Mouse (Mus musculus) kidney, adult 8-10 months (tissue): Measurements from ENCODE around the gene Nynrin.
A peak's percentile ranks its signal among the peaks of the same experiment; 100 is the strongest.

Source experiments
- DNase-seq, 2 experiments: peaks; one replicate each; pipeline ENCODE4 v3.0.0; 2022

The Nynrin gene

DNA sequence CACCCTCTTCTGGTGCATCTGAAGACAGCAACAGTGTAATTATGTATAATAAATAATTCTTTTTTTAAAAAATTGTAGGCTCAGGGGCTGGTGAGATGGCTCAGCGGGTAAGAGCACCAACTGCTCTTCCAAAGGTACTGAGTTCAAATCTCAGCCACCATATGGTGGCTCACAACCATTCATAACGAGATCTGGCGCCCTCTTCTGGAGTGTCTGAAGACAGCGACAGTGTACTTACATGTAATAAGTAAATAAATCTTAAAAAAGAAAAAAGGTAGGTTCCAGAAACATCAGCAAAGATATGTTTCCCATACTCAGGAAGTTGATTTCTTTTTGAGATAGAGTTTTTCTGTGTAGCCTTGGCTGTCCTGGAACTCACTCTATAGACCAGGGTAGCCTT lies 11.0 kb upstream of the Nynrin start:
- DNase-seq, result no peak

DNA sequence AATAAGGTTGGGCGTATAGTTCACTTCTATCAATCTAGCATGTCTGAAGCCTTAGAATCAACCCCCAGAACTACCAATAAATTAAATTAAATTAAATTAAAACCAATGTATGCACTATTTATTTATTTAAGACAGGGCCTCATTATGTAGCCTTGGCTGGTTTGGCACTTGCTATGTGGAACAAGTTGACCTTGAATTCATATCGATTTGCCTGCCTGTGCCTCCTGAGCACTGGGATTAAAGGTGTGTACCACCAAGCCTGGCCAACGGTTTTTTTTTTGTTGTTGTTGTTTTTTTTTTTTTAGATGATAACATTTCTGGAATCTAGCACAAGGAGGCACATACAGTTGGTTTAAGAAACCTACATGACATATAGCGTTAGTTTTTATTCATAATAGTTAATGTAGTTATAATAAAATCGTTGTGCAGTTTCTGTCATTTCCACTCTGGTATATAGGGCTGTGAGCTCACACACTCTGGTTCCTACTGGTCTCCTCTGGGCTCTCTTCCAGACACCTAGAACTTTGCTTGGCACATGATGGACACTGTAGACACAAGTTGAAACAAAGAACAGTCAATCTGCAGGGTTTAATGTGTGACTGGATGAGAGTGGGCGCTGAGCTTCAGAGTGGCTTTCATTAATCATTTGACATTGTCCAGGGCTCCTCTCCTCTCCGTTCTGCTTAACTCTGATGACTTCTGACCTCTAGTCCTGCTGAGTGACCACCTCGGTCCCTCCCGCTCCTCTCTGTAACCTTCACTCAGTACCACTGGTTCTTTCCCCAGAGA lies 8.1 kb upstream of the Nynrin start:
- DNase-seq, result peak in 1 of 2 experiments; percentile 32

DNA sequence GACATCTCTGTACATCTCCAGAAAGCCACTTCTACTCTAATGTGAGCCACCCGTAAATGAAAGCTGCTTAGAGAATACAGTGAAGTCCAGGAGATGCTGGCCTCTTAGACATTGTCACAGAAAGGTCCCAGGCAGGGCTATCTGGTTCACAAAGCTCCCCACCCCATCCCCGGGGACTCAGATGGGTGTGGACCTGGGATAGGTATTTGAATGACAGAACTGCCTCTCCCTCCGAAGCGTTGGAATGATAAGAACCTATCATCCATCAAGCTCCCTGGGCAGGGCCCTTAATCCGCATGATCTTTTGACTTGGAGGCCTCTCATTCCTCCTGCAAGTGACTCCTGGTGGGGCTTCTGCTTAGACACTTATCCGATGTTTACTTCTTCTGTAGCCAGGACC lies 2.9 kb upstream of the Nynrin start:
- no peak for DNase-seq

DNA sequence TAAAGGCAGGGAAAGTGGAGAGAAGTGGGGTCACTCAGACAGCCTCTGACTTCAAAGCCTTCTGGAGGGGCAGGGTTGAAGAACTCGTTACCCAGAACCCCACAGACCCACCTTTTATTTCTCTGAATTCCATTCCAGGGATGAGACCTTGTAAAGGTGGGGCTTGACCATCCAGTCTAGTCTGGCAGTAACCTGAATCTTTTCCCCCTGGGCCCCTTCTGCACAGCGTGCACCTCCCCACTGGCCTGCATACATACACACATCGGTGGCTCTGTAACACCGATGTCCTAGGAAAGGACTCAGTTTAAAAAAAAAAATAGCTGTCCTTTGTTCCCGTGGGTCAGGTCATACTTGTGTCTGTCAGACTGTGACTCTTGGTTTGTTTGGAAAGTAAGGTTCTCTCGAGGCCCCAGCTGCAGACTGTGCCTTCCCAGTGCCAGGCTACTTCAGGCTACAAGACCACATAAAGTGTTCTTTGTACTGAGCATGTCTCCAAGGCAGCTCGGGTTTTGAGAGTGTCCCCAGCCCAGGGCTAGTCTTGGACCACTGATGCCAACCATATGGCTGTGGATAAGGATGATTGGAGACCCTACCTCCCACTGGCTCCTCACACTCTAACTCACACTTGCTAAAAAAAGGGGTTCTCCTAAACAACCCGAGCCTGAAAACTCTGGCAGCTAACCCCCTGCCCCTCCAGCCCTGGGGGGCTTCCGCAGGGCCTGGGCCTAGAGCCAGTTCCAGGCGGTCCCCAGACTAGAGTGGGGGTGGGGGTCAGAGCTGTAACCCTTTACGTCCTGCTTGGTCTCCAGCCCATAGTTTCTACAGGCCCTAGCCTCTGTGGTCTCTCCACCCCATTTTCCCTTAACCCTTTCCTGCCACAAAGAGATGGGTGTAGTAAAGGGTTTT lies 911 bp upstream of the Nynrin start:
- DNase-seq, result no peak

DNA sequence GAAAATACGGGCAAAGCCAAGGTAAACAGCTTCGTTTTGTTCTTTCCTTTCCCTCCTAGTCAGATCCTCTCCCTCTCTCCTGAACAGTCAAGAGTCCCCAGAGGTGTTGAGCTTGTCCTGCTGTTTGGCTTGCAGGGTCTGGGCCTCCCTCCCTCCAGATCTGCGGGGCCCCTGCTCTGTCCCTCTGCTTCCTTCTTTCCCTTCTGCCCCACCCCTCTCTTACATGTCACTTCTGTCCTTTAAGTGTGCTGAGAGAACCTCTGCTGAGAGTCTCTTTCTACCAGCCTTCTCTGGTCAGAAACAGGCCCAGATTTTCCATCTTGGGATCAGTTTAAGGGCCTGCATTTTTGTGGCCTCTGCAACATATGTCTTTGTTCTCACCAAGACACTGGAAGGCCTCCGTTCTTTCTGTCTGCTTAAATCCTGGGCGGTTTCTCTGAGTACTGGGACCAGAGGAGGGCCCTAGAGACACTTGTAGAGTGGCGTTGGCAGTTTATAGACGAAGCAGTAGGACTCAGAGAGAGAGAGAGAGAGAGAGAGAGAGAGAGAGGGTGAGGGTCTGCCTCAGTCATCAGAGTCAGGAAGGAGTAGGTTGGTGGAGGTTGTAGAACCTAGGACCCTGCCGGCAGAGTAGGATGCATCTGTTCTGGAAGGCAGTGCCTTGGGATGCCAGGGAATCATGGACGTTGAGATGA lies 743 bp downstream of the Nynrin start:
- no peak for DNase-seq

DNA sequence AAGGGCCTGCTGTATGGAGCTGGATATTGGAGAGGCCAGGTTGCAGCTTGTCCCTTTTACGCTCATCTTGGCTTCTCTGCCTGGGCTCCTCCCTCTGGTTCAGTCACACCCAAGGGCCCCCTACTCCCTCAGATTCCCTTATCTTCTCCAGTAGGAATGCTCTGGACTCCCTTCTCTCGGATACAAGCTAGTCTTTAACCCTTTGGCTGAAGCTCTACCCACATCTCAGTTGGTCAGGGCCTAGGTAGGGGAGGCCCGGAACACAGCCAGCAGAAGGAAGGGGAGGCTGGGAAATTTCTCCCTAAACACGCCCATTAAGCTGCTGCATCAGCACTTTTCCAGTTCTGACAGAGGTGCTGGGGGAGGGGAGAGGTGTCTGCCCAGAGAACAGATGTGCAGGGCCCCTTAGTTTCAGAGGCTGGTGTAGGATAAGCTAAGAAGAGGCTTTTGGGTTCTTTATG lies 1.3 kb downstream of the Nynrin start:
- DNase-seq, result peak; percentile 21 to 25

DNA sequence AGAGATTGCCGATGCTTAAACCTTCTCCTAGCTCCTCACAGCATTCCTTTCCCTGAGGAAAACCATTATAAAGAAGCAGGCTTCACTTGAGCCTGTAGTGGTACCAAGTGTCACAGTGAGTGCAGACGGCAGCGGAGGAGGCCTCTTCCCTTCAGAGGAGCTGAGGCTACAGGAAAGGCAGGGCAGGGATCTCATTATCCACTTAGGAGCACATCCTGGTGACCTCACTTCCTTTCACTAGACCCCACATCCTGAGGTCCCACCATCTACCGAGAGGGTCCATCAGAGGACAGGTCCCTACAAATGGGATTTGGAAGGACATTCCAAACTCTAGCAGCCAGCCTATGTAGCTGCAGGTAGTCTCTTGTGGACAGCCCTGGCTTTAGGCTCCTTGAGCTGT lies 3.8 kb downstream of the Nynrin start:
- no peak for DNase-seq

DNA sequence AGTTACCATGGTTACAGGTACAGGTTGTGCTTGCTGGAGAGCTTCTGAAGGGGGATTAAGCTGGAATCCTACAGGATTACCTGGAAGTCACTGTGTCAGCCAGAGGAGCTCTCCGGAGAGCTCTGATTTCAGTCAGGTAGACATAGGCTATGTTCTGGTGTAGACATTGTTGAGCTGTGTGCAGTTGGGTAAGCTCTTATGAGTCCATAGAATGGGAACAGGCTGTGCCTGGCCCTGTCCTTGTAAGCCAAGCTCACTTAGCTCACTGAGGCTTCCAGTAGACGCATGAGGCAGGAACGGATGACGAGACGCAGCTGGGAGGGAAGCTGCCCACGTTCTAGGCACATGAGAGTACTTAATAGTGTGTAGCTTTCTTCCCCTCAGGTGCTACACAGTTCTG lies 8.4 kb downstream of the Nynrin start:
- DNase-seq, result no peak

DNA sequence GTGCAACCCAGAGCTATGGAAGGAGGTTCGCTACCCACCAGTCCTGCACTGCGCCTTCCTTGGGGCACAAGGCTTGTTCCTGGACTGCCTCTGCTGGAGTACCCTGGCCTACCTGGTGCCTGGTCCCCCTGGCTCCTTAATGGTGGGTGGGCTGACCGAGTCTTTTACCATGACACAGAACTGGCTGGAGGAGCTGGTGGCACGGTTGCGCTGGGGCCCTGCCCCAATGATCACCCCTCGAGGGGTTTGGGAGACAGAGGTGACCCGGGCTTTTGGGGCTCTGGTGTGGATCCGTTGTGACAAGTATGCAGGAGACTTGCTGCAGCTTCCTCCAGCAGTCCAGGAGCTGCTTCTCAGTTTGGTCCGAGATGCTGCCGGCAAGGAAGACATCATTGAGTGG lies 9.2 kb downstream of the Nynrin start:
- DNase-seq, result no peak

DNA sequence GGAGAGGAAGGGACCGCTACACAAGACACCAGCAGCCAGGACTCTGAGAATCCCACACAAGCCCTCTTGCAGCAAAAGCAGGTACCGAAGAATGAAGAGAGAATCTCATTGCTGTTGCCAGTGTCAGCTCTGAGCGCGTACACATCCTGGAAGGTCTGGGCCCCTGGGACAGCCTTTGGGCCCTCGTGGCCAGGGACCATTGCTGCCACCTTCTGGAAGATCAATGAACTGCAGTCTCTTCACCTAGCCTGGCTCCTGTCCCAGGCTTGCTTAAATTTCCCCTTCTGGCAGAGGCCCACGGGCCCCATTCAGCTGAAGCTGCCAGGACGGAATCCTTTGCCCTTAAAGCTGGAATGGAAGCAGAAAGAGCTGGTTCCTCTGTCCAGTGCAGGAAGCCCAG lies 10.0 kb downstream of the Nynrin start:
- DNase-seq, result peak; percentile 70 to 83

DNA sequence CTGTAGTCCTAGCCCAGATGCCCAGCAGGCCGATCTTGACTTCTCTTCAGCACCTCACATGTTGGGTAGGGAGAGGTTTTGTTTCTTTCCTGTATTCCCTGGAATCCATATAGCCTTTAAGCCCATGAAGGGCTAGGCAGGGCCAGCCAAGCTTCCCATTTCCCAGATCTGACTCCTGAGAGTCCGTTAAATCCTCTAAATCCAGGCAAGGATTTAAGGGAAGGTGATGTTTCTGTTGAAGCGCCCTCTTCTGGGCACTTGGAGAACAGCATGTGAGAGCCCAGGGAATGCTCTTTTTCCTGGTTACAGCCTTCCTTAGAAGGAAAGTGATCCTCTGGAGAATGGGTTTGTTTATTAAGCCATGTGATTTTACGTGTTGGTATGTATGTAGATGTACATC lies 13.2 kb downstream of the Nynrin start:
- DNase-seq, result peak in 1 of 2 experiments; percentile 67

DNA sequence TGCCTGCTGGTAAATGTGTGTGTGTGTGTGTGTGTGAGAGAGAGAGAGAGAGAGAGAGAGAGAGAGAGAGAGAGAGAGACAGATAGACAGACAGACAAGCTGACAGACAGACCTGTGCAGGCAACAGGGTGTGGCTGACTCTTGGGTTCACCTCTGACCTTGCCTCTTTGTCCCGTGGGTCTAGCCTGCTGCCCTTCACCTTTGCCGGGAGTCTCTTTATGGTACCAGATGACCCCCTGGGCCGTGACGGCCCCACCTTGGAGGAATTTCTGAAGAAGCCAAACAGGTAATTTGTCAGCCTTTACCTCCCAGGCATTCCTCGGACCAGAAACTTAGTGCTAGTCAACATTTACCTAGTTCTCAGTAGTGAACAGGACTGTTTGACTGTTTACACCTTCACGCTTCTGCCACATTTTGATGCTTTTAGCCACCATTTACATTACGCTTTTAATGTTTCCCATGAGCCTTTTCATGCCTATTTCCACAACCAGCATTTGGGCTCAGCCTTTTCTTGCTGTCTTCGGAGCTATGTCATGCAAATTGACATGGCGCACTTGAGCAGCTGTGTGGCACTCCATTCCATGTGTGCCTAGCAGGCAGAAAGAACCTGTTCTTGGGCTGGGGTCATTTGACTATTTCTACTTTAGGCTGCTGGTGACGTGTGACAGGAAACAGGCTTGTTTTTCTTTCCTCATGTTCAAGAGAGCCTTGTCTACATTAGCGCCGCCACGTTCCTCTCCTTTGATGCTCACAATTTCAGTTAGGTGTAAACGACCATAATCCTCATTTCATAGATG lies 14.6 kb downstream of the Nynrin start:
- no peak for DNase-seq

DNA sequence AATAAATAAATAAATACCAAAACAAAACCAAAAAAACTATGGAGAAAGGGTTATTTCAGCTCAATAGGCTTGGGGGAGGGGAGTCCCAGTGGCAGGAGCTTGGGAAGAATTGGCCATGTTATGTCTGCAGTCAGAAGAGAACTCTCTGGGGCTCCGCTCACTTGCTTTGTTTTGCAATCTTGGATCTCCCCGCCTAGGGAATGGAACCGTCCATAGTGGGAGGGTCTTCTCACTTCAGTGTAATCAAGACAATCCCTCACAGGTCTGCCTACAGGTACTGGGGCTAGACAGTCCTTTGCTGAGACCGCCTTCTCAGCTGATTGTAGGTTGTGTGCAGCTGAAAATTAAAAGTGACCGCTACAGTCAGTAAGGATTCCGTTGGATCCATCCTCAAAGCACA lies 15.7 kb downstream of the Nynrin start:
- DNase-seq, result no peak

DNA sequence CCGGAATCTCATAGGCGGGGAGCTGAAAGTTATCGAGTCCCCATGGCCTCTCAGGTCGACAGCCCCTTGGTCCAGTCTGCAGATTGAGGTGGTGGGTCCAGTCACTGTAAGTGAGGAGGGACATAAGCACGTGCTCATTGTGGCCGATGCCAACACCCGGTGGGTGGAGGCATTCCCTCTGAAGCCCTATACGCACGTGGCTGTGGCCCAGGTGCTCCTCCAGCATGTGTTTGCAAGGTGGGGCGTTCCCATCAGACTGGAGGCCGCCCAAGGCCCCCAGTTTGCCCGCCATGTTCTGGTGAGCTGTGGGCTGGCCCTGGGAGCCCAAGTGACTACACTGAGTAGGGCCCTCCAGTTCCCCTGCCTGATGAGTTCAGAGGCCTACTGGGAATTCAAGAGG lies 18.2 kb downstream of the Nynrin start:
- DNase-seq, result no peak

DNA sequence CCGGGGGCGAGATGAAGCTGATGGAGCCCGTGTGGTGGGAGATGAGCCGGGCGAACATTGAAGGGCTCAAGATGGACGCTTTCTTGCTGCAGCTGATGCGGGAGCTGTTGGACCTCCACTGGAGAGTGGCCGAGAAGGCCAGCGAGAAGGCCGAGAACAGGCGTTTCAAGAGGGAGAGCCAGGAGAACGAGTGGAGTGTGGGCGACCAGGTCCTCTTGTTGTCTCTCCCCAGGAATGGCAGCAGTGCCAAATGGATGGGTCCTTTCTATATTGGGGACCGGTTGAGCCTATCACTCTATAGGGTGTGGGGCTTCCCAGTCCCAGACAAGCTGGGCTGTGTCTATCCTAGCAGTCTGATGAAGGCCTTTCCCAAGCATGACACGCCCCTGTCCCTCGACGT lies 18.7 kb downstream of the Nynrin start:
- DNase-seq, result no peak

DNA sequence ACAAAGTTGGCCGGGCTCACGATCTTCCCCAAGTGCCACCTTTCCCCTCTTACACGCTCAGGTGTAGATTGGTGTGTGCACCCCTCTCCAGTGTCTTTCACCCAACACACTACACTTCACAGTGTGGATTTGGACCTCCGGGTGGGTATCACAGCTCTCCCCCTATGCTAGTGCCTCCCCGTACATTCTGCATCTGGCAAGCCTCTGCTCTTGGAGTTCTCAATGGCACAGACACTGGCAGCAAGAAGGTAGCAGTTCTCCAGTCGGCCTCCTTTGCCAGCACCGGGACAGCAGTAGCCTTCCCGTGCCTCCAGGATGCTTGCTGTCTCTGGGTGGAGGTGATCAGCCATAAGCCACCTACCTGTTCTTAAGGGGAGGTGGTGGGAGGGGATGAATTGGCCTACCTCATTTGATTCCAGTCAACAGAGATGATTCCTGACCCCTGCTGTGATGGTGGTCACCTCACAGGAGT lies 19.5 kb downstream of the Nynrin start:
- DNase-seq, result no peak

DNA sequence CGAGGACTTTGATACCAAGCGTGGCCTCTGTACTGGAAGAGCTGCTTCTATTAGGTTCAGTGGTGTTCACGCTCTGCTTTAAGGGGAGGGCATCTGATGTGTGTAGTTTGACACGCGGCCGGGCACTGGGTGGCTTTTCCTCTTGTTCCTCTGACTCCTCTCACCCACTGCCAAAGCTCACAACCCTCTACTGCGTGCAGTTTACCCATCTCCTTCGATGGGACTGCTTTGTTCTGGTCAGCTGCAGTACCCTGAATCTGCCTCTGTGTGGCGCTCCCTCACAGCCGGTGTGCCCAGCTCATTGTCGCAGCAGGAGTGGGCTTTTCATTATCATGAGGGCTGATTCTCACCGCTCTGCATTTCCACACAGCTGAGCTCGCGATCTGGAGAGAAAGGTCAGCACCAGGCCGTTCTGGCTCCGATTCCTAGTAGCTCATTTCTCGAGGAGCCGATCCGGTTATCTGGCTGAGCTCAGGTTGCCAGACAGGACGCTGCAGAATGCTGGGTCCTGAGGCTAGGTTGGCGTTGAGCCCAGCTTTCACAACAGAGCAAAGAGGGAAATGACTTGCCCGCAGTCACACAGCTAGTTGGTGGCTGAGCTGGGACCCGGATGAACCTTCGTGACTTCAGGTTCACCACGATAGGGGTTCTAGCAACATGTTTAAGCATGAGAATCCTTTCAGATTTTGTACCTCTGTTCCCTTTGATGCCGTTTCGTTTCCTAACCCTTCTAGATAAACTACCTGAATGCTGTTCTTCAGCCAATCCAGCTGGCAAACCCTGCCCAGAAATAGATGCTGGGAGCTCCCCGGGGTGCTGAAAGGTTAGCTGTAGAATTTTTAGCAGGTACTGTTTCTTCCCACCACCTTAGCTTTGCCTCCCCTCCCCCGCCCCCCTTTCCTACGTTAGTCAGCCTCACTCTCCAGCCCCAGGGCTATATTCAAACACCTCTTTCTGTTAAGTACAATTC lies 20.2 kb downstream of the Nynrin start:
- peak; percentile 52 to 72 for DNase-seq

DNA sequence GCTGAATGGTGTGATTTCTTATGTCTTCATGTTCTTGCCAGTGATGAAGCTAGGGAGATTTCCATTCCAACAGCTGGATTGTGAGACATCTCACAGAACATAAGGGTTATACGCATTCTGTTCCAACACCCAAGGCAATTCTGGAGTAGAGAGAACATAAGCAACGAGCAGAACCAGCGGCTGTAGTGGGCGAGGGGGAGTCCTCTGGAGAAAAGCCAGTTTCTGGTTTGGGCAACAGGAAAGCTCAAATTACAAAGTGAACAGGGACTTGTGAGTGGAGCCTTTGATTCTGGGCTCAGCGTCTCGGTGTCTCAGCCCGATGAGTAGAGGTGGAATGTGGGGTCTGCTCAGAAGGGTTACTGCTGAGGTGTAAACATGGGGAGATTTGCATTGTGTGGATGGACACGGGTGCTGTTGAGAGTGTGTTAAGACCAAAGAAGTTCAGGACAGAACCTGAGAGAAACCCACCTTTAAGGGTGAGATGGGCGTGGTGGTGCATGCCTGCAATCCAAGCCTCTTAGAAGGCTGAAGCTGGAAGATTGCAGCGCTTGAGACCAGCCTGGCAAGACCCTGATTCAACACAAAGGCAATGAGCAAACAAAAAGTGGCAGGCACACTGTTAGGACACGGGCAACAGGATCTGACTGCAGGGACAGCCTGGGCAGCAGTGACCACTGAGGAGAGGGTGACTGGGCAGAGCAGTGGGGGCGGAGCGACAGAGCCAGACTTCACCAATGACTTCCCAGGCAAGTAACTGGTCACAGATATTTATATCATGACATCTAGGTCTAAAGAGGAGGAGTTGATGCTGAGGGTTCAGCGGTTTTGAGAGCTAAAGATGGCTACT lies 23.9 kb downstream of the Nynrin start:
- DNase-seq, result no peak

DNA sequence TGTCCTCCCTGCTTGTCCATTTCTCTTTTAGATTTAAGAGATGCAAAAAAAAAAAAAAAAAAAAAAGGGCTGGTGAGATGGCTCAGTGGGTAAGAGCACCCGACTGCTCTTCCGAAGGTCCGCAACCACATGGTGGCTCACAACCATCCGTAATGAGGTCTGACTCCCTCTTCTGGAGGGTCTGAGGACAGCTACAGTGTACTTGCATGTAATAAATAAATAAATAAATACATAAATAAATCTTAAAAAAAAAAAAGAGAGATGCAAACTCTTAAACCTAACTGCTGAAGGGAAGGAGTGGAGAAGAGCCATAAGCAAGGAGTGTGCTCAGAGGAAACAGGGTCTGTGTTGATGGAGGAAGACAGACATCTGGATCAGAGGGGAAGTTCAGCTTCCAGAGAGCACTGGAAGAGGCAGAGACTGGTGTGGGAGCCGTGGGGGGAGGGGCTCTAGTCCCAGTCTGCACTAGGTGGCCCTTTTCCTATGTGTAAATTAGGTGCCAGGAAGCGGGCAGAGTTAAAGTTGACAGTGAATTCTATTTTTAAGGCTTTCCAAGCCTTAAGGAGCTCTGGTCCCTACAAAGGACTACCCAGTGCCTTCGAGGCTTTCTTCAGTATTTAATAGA lies 24.6 kb downstream of the Nynrin start:
- DNase-seq, result no peak

DNA sequence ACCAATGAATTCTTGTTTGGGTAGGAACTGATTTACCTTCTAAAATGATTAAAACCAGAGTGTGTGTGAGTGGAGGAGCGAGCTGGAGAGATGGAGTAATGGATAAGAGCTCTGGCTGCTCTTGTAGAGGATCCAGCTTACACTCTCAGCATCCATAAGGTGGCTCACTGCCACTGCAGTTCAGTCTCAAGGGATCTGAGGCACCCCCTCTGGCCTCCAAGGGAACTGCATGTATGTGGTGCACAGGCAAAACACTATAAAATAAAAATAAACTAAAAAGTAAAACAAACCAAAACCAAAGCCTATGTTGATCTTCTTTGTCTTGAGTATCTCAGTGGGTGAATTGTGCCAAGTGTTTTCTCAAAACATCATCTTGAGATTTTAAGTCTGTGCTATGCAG lies 25.8 kb downstream of the Nynrin start:
- peak; percentile 77 to 87 for DNase-seq
